Mouse (Mus musculus) E14TG2a.4 (cell line): ENCODE results near the gene Lin7c.

Experiments used
- CTCF ChIP-seq: conservative IDR thresholded peaks from 2 replicates; pipeline ENCODE4 v1.5.1; 2014; ENCODE audit warnings: low read length
- POU5F1 ChIP-seq: IDR thresholded peaks from 2 replicates; pipeline ENCODE4 v1.6.1; 2014; ENCODE audit warnings: low read length, borderline replicate concordance

- no peak for TF ChIP-seq CTCF
- TF ChIP-seq POU5F1: no peak
Measured at GRCm38 (mm10) chr2:109914601-109915000, 23.9 kb downstream of the Lin7c start.
